Mouse (Mus musculus): ENCODE data around the gene Sema4d. TPM values are rescaled to one million over a fixed set of nuclear protein-coding genes. Genes with fewer than 3 reads are reported as not detected.

Sema4d gene
- polyA plus RNA-seq, 2 experiments = 6.8 to 8.5 TPM

- Histone ChIP-seq H3K36me3 (ENCODE audit: control insufficient read depth, insufficient read depth, low read length) (no peaks in the 10 kb centered on the region), H3K27ac (replicated peaks; ENCODE audit: low read depth, low read length) (no peak overlapping the region), H3K27me3 (ENCODE audit: control insufficient read depth, insufficient read depth, low read length) (no peaks in the 10 kb centered on the region), H3K9ac (ENCODE audit: low read depth, low read length, severe bottlenecking) (no peak overlapping the region), H3K9me3 (ENCODE audit: control insufficient read depth, low read length) (no peaks in the 10 kb centered on the region), H3K4me1 (ENCODE audit: control insufficient read depth, insufficient read depth, low read length) (no peaks in the 10 kb centered on the region), H3K4me2 (replicated peaks; ENCODE audit: low read depth, low read length, severe bottlenecking) (no peak overlapping the region), H3K4me3 (replicated peaks; ENCODE audit: low read length) (no peak overlapping the region)
- DNase-seq (ENCODE audit: low spot score) (no peak), ATAC-seq (ENCODE audit: low FRiP score, low read depth) (no peak)
- 75% methylated on average over 6 of the region's 6 CpGs for WGBS
- no peak for TF ChIP-seq POLR2A (IDR thresholded peaks at IDR 0.05; ENCODE audit: borderline replicate concordance, extremely low read depth, insufficient read depth, insufficient read length)
Observed at GRCm38 (mm10) chr13:51697455-51697854, 96.1 kb downstream of the Sema4d start.

- ATAC-seq (ENCODE audit: low FRiP score, low read depth) = no peak
- no peak overlapping the region for H3K9ac ChIP-seq (ENCODE audit: low read depth, low read length, severe bottlenecking)
Observed at GRCm38 (mm10) chr13:51696481-51696880, 97.1 kb downstream of the Sema4d start.

GRCm38 (mm10) chr13:51688688-51689087 lies 104.9 kb downstream of the Sema4d start:
- no peak for DNase-seq (ENCODE audit: low spot score)
- ATAC-seq (ENCODE audit: low FRiP score, low read depth) = no peak
- Histone ChIP-seq H3K4me2 (replicated peaks; ENCODE audit: low read depth, low read length, severe bottlenecking) (no peak overlapping the region), H3K9ac (ENCODE audit: low read depth, low read length, severe bottlenecking) (no peak overlapping the region), H3K36me3 (ENCODE audit: control insufficient read depth, insufficient read depth, low read length) (peaks cover 45% of the 10 kb centered on the region), H3K9me3 (ENCODE audit: control insufficient read depth, low read length) (no peaks in the 10 kb centered on the region), H3K4me1 (ENCODE audit: control insufficient read depth, insufficient read depth, low read length) (no peaks in the 10 kb centered on the region), H3K27ac (replicated peaks; ENCODE audit: low read depth, low read length) (no peak overlapping the region), H3K27me3 (ENCODE audit: control insufficient read depth, insufficient read depth, low read length) (no peaks in the 10 kb centered on the region), H3K4me3 (replicated peaks; ENCODE audit: low read length) (no peak overlapping the region)
- TF ChIP-seq POLR2A (IDR thresholded peaks at IDR 0.05; ENCODE audit: borderline replicate concordance, extremely low read depth, insufficient read depth, insufficient read length) = no peak
- WGBS = 28% methylated on average over 3 of the region's 3 CpGs

More at GRCm38 (mm10) chr13:51696481-51696880, 97.1 kb downstream of the Sema4d start:
- H3K27me3 ChIP-seq (ENCODE audit: control insufficient read depth, insufficient read depth, low read length) = no peaks in the 10 kb centered on the region
- H3K9me3 ChIP-seq (ENCODE audit: control insufficient read depth, low read length) = no peaks in the 10 kb centered on the region
- DNase-seq (ENCODE audit: low spot score) = no peak
- H3K4me1 ChIP-seq (ENCODE audit: control insufficient read depth, insufficient read depth, low read length) = no peaks in the 10 kb centered on the region
- no peak overlapping the region for H3K27ac ChIP-seq (replicated peaks; ENCODE audit: low read depth, low read length)
- no peaks in the 10 kb centered on the region for H3K36me3 ChIP-seq (ENCODE audit: control insufficient read depth, insufficient read depth, low read length)
- H3K4me2 ChIP-seq (replicated peaks; ENCODE audit: low read depth, low read length, severe bottlenecking) = no peak overlapping the region
- TF ChIP-seq POLR2A (IDR thresholded peaks at IDR 0.05; ENCODE audit: borderline replicate concordance, extremely low read depth, insufficient read depth, insufficient read length) = no peak
- H3K4me3 ChIP-seq (replicated peaks; ENCODE audit: low read length) = no peak overlapping the region

- Histone ChIP-seq H3K27me3 (ENCODE audit: control insufficient read depth, insufficient read depth, low read length) (no peaks in the 10 kb centered on the region), H3K36me3 (ENCODE audit: control insufficient read depth, insufficient read depth, low read length) (peaks cover 62% of the 10 kb centered on the region), H3K27ac (replicated peaks; ENCODE audit: low read depth, low read length) (no peak overlapping the region), H3K4me2 (replicated peaks; ENCODE audit: low read depth, low read length, severe bottlenecking) (no peak overlapping the region), H3K9ac (ENCODE audit: low read depth, low read length, severe bottlenecking) (no peak overlapping the region), H3K4me1 (ENCODE audit: control insufficient read depth, insufficient read depth, low read length) (no peaks in the 10 kb centered on the region), H3K9me3 (ENCODE audit: control insufficient read depth, low read length) (no peaks in the 10 kb centered on the region), H3K4me3 (replicated peaks; ENCODE audit: low read length) (no peak overlapping the region)
- ATAC-seq (ENCODE audit: low FRiP score, low read depth) (no peak), DNase-seq (ENCODE audit: low spot score) (no peak)
- WGBS = 93% methylated on average over 5 of the region's 5 CpGs
- no peak for TF ChIP-seq POLR2A (IDR thresholded peaks at IDR 0.05; ENCODE audit: borderline replicate concordance, extremely low read depth, insufficient read depth, insufficient read length)
Observed at GRCm38 (mm10) chr13:51686966-51687365, 106.6 kb downstream of the Sema4d start.

GRCm38 (mm10) chr13:51685290-51685966 lies 108.1 kb downstream of the Sema4d start:
- Histone ChIP-seq H3K4me2 (replicated peaks; ENCODE audit: low read depth, low read length, severe bottlenecking) (no peak overlapping the region), H3K27me3 (ENCODE audit: control insufficient read depth, insufficient read depth, low read length) (no peaks in the 10 kb centered on the region), H3K4me3 (replicated peaks; ENCODE audit: low read length) (no peak overlapping the region), H3K27ac (replicated peaks; ENCODE audit: low read depth, low read length) (no peak overlapping the region), H3K4me1 (ENCODE audit: control insufficient read depth, insufficient read depth, low read length) (no peaks in the 10 kb centered on the region), H3K9ac (ENCODE audit: low read depth, low read length, severe bottlenecking) (no peak overlapping the region), H3K36me3 (ENCODE audit: control insufficient read depth, insufficient read depth, low read length) (peaks cover 75% of the 10 kb centered on the region), H3K9me3 (ENCODE audit: control insufficient read depth, low read length) (no peaks in the 10 kb centered on the region)
- DNase-seq (ENCODE audit: low spot score) (no peak), ATAC-seq (ENCODE audit: low FRiP score, low read depth) (no peak)
- no peak for TF ChIP-seq POLR2A (IDR thresholded peaks at IDR 0.05; ENCODE audit: borderline replicate concordance, extremely low read depth, insufficient read depth, insufficient read length)
- WGBS = 79% methylated on average over 7 of the region's 7 CpGs
